In genomic region chr6:128299292-128300133, GRCm38 (mm10) we compare ENCODE assay signal across 9 mouse cellular contexts. TPM values are rescaled to one million over a fixed set of nuclear protein-coding genes. Genes with fewer than 3 reads are reported as not detected.
DNase-seq lines count a peak whose midpoint lies in the region; ATAC-seq and TF ChIP-seq lines count a peak whose summit lies in the region.
"Had no signal": no experiment of that assay in that cellular context is flagged by ENCODE, and none has a peak within 500 bp of the region (broad histone marks: within the 10 kb centered on the region; RNA-seq: fewer than 3 reads in every experiment).

No protein-coding gene starts in this region.

- no peaks in the 10 kb centered on the region for H3K36me3 ChIP-seq in heart, embryonic 10.5 days
- H3K36me3 ChIP-seq in forebrain, embryonic 16.5 days (ENCODE audit: control insufficient read depth, insufficient read depth): no peaks in the 10 kb centered on the region
- H3K36me3 ChIP-seq in limb, embryonic 14.5 days (ENCODE audit: control insufficient read depth, insufficient read depth, low read length): no peaks in the 10 kb centered on the region
- H3K36me3 ChIP-seq in stomach, embryonic 14.5 days (ENCODE audit: control insufficient read depth, insufficient read depth, low read length): no peaks in the 10 kb centered on the region

- peak overlapping the region; percentile 81 for H3K4me3 ChIP-seq in heart, embryonic 10.5 days
- peak overlapping the region; percentile 66 for H3K4me3 ChIP-seq in bone marrow macrophage, adult 2 months (ENCODE audit: insufficient read depth, low read length)
- peak overlapping the region; percentile 63 for H3K4me3 ChIP-seq in forebrain, embryonic 16.5 days (replicated peaks; ENCODE audit: low read length)
- H3K4me3 ChIP-seq in limb, embryonic 14.5 days (replicated peaks; ENCODE audit: low read length): peak overlapping the region; percentile 69
- peak overlapping the region; percentile 63 for H3K4me3 ChIP-seq in stomach, embryonic 14.5 days (ENCODE audit: low read depth, low read length)

- peaks cover 47% of the 10 kb centered on the region for H3K4me1 ChIP-seq in heart, embryonic 10.5 days
- H3K4me1 ChIP-seq in bone marrow macrophage, adult 2 months (ENCODE audit: control insufficient read depth, insufficient read depth, low read length): no peaks in the 10 kb centered on the region
- peaks cover 25% of the 10 kb centered on the region for H3K4me1 ChIP-seq in forebrain, embryonic 16.5 days (replicated peaks; ENCODE audit: control insufficient read depth, insufficient read depth, low read length)
- H3K4me1 ChIP-seq in limb, embryonic 14.5 days (ENCODE audit: control insufficient read depth, insufficient read depth, low read length): peaks cover 24% of the 10 kb centered on the region
- peaks cover 12% of the 10 kb centered on the region; the same call in 1 of the 2 replicates for H3K4me1 ChIP-seq in stomach, embryonic 14.5 days (ENCODE audit: control insufficient read depth, insufficient read depth, low read length)

- DNase-seq in heart, embryonic 10.5 days (ENCODE audit: low spot score): no peak
- no peak for DNase-seq in heart, adult 9 months (ENCODE audit: low spot score in 2 of 2)
- DNase-seq in limb, embryonic 14.5 days (ENCODE audit: low spot score): no peak
- no peak for DNase-seq in left cerebral cortex, postnatal 4 days
- DNase-seq in Muller cell, postnatal 12 days (ENCODE audit: inconsistent ontology term): no peak

- intact Hi-C loops in left cerebral cortex, postnatal 4 days (cut with DNase I): no loop called here

- TF ChIP-seq POLR2A in bone marrow macrophage, adult 2 months (IDR thresholded peaks at IDR 0.05; ENCODE audit: borderline replicate concordance, low read depth, low read length): no peak
- no peak for TF ChIP-seq POLR2A in limb, embryonic 14.5 days (IDR thresholded peaks at IDR 0.05; ENCODE audit: borderline replicate concordance, extremely low read depth, insufficient read depth, insufficient read length)

- H3K9ac ChIP-seq in forebrain, embryonic 16.5 days (replicated peaks; ENCODE audit: low read depth, low read length): peak overlapping the region; percentile 61
- peak overlapping the region; percentile 63 for H3K9ac ChIP-seq in limb, embryonic 14.5 days (ENCODE audit: low read depth, low read length, severe bottlenecking)
- peak overlapping the region; percentile 42 for H3K9ac ChIP-seq in stomach, embryonic 14.5 days (replicated peaks; ENCODE audit: low read depth, low read length)

- under 1% methylated on average over 25 of the region's 25 CpGs for WGBS in heart, embryonic 10.5 days
- WGBS in forebrain, embryonic 16.5 days: 1% methylated on average over 25 of the region's 25 CpGs
- under 1% methylated on average over 25 of the region's 25 CpGs for WGBS in limb, embryonic 14.5 days
- WGBS in stomach, embryonic 14.5 days: under 1% methylated on average over 25 of the region's 25 CpGs

- ATAC-seq in forebrain, embryonic 16.5 days: peak; percentile 43
- ATAC-seq in limb, embryonic 14.5 days (ENCODE audit: low FRiP score, low read depth): peak; percentile 34; the same call in 1 of the 2 replicates
- peak; percentile 9; the same call in 1 of the 2 replicates for ATAC-seq in stomach, embryonic 14.5 days (ENCODE audit: insufficient number of reproducible peaks, insufficient read depth, low FRiP score, low read depth)

- peak overlapping the region; percentile 90 for H3K27ac ChIP-seq in heart, embryonic 10.5 days
- no peak overlapping the region for H3K27ac ChIP-seq in bone marrow macrophage, adult 2 months (ENCODE audit: insufficient read depth, low read depth, low read length)
- no peak overlapping the region for H3K27ac ChIP-seq in forebrain, embryonic 16.5 days (ENCODE audit: low read length)
- H3K27ac ChIP-seq in limb, embryonic 14.5 days (replicated peaks; ENCODE audit: low read depth, low read length): no peak overlapping the region
- H3K27ac ChIP-seq in stomach, embryonic 14.5 days (ENCODE audit: low read length): no peak overlapping the region

- peaks cover 25% of the 10 kb centered on the region for H3K27me3 ChIP-seq in heart, embryonic 10.5 days (ENCODE audit: insufficient read depth, poor library complexity, severe bottlenecking)
- peaks cover 35% of the 10 kb centered on the region for H3K27me3 ChIP-seq in forebrain, embryonic 16.5 days (replicated peaks; ENCODE audit: control insufficient read depth, insufficient read depth, low read length)
- H3K27me3 ChIP-seq in limb, embryonic 14.5 days (ENCODE audit: control insufficient read depth, insufficient read depth, low read length): peaks cover 20% of the 10 kb centered on the region
- H3K27me3 ChIP-seq in stomach, embryonic 14.5 days (ENCODE audit: control insufficient read depth, insufficient read depth, low read length): no peaks in the 10 kb centered on the region

- H3K4me2 ChIP-seq in forebrain, embryonic 16.5 days (ENCODE audit: low read length): peak overlapping the region; percentile 96
- H3K4me2 ChIP-seq in limb, embryonic 14.5 days (replicated peaks; ENCODE audit: low read depth, low read length, severe bottlenecking): peak overlapping the region; percentile 99
- peak overlapping the region; percentile 100 for H3K4me2 ChIP-seq in stomach, embryonic 14.5 days (replicated peaks; ENCODE audit: low read depth, low read length)

- H3K9me3 ChIP-seq in heart, embryonic 10.5 days: no peaks in the 10 kb centered on the region
- peaks cover 3% of the 10 kb centered on the region for H3K9me3 ChIP-seq in forebrain, embryonic 16.5 days (ENCODE audit: control insufficient read depth, low read length)
- H3K9me3 ChIP-seq in limb, embryonic 14.5 days (ENCODE audit: control insufficient read depth, low read length): no peaks in the 10 kb centered on the region
- H3K9me3 ChIP-seq in stomach, embryonic 14.5 days (ENCODE audit: control insufficient read depth, low read depth, low read length): no peaks in the 10 kb centered on the region

- TF ChIP-seq CTCF in bone marrow macrophage, adult 2 months (IDR thresholded peaks at IDR 0.05; ENCODE audit: low read depth, low read length): no peak

RNA-seq across cellular contexts. Expression of gene Tead4, which starts 1.1 kb away (rescaled TPM):
- 4.2 and 4.9 TPM in 2 replicates for polyA plus RNA-seq in heart, embryonic 10.5 days (2016; fragmentation: Nextera tagmentation; extraction: Ambion mirVana)
- not detected in 2 replicates for polyA plus RNA-seq in bone marrow macrophage, adult 2 months (2012; ENCODE audit: insufficient read depth, insufficient read length, missing spikeins)
- 0.47 and 0.52 TPM in 2 replicates for polyA plus RNA-seq in forebrain, embryonic 16.5 days (2015; fragmentation: Nextera tagmentation; extraction: Ambion mirVana)
- polyA plus RNA-seq in limb, embryonic 14.5 days (2012; rRNA removed): 4.6 and 5.3 TPM in 2 replicates
- 3.7 and 5.8 TPM in 2 replicates for polyA plus RNA-seq in limb, embryonic 14.5 days (2014; fragmentation: Nextera tagmentation; extraction: Ambion mirVana)
- polyA plus RNA-seq in stomach, embryonic 14.5 days (2014; fragmentation: Nextera tagmentation; extraction: Ambion mirVana): 1.4 TPM in 2 replicates
- total RNA-seq in left cerebral cortex, postnatal 4 days (2021): 1 to 10 TPM; 1.2 to 1.6 TPM
- total RNA-seq: MEL had no signal

RNA-seq across cellular contexts. Expression of gene Tulp3, which starts 56.1 kb away (rescaled TPM):
- 13.1 and 16.1 TPM in 2 replicates for polyA plus RNA-seq in heart, embryonic 10.5 days (2016; fragmentation: Nextera tagmentation; extraction: Ambion mirVana)
- polyA plus RNA-seq in bone marrow macrophage, adult 2 months (2012; ENCODE audit: insufficient read depth, insufficient read length, missing spikeins): 3.9 and 5.2 TPM in 2 replicates
- polyA plus RNA-seq in forebrain, embryonic 16.5 days (2015; fragmentation: Nextera tagmentation; extraction: Ambion mirVana): 13.2 and 17.3 TPM in 2 replicates
- polyA plus RNA-seq in limb, embryonic 14.5 days (2012; rRNA removed): 49.0 and 56.1 TPM in 2 replicates
- polyA plus RNA-seq in limb, embryonic 14.5 days (2014; fragmentation: Nextera tagmentation; extraction: Ambion mirVana): 20.3 and 24.8 TPM in 2 replicates
- polyA plus RNA-seq in stomach, embryonic 14.5 days (2014; fragmentation: Nextera tagmentation; extraction: Ambion mirVana): 18.5 and 21.7 TPM in 2 replicates
- total RNA-seq in left cerebral cortex, postnatal 4 days (2021): 10 to 100 TPM; 21.8 to 24.7 TPM
